Mouse (Mus musculus) bone marrow macrophage, adult 2 months (primary cell): ENCODE results near the gene Olfm2.

Experiments used
- CTCF ChIP-seq: IDR thresholded peaks from 2 replicates; pipeline ENCODE4 v1.5.1; 2012; ENCODE audit warnings: low read depth, mild to moderate bottlenecking, low read length, moderate library complexity
- POLR2A ChIP-seq: IDR thresholded peaks from 2 replicates; pipeline ENCODE4 v1.6.1; 2012; ENCODE audit warnings: mild to moderate bottlenecking, low read depth, low read length, borderline replicate concordance

DNA sequence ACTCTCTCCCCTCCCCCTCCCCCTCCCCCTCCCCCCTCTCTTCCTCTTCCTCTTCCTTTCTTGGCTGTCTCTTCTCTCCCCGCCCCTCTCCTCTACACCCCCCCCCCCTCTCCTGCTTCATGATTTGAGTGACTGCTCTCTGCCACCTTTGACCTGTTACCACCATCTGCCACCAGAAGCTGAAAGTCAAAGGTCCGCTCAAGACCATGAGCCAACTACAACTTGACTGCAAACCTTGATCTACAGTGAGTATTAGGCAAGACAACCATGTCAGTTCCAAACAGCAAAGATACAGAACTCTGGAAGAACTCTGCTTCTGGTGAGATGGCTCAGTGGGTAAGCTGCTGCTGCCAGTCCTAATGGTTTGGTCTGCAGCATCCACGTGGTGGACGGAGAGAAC, 43.5 kb upstream of the Olfm2 start:
- TF ChIP-seq CTCF (no peak), POLR2A (no peak)
